Mouse (Mus musculus) erythroblast, adult 5-6 weeks (primary cell): ENCODE measurements around the gene Gab1. TPM values are rescaled to one million over a fixed set of nuclear protein-coding genes. Genes with fewer than 3 reads are reported as not detected.

Experiments
- ATAC-seq: replicated peaks from 2 replicates; pipeline ENCODE4 v1.8.0; 2016; ENCODE audit warnings: moderate number of reproducible peaks, mild to moderate bottlenecking, moderate TSS enrichment, inconsistent platforms; ENCODE audit not compliant: poor library complexity, low FRiP score, severe bottlenecking
- total RNA-seq, 2 experiments: library from RNA; stranded (forward) in 1 of 2; stranded (reverse) in 1 of 2; fragments of 150-400 nt in 1 of 2; fragments of 200-764, 138-1000 nt in 1 of 2; gene quantifications; 2 replicates each; pipeline versions ENCODE4 v1.2.3 to v1.2.4; 2015 to 2017; ENCODE audit warnings: low replicate concordance in 2 of 2

Gene Gab1
- total RNA-seq (2015; ENCODE audit: low replicate concordance) (4.4 and 7.5 TPM in 2 replicates), total RNA-seq (2017; ENCODE audit: low replicate concordance) (2.0 and 2.5 TPM in 2 replicates)

DNA sequence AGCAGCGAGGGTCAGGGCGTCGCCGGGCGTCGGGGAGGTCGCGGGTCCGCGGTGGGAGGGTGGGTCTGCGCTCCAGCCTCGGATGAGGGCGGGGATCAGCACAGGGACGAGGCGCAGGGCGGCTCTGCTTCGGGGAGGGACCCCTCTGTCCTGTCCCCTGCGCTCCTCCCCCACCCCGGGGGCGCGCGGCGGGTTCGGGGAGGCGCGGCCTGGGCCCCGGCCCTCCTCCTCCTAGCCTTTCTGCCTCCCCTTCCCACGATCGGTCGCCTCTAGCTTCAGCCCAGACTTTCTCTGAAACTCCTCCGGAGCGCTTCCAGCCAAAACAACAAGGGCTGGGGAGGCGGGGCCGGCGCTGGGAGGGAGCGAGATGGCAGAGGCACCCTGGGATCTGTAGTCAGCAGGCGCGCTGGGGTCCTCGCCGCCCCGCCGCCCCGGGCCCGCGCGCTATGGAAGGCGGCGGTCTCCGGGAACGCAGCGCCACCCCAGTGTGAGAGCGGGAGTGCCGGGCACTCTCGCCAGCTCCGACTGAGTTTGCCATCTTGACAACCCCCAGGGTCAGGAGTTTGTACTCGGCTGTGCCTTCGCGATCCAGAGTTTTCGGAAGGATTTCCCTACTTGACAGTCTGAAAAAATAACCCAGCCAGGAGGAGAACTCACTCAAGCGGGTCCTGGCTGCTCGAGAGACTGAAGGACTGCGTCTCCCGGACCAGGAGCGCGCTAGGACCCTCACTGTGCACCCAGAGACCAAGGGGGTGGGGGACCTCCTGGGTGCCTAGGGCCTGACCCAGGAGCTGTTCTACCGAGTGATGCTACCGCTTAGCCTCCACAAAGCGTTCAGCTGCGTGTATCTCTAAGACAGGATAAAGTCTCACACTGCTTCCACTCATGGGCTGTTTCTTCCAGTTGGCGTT, at the start of gene Gab1:
Gene Gab1, minus strand, starts transcription at position 324 of the 911 bp plus-strand sequence.
- ATAC-seq = no peak

DNA sequence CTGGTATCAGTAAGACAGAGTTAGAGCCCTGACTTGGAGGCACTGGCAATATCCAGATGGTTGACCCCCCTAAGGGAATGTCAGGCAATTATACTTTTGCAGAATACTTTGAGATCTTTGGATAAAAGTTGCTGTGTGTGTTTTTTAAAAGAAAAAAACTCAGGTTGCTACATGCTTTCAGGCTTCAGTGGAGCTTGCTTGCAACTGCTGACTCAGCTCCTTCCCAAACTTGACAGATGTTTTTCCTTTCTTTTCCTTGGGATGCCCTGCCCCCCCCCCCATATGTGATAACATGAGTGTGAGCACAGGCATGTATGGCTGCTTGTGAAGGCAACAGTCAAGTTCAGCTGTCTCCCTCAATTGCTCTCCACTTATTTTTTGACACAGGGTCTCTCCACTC, 48.5 kb upstream of the Gab1 start:
- no peak for ATAC-seq

DNA sequence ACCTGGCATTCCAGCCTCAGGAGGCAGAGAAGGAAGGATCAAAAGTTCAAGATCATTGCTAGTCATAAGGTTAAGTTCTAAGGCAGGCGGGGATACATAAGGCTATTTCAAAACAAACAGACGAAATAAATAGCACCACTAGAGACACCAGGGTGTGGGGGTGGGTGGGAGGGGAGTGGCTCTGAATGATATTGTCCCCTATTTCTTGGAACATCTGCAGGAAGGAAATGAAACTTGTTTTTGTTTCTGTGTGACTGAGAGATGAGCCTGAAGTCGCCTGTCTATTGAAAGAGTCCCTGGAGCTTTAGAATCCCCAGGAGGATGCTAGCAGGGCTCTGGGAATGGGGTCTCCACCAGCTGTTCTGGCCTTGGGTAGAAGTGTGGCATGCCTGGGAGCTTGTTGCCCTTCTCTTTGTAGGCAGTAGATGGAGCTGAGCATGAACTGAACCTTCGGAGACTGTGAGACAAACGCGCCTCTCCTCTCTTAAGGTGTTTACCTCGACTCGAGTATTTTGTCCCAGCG, 43.5 kb upstream of the Gab1 start:
- no peak for ATAC-seq

DNA sequence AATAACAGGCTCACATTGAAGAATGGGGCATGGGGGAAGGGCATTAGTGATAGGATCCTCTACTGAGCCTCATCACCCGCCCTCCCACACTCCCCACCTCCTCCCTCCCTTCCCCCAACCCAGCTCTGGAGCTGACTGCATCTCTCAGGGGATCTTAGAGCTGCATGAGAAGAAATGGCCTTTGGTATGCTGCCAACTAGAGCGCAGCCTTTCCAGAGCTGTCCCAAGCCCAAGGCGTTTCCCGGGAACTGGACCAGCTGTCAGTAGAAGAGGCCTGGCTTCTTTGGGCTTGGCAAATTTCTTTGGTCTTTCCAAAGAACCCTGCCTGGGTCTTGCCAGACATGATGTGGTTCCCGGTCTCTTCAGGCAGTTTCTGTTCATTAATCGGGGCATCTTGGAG, 42.3 kb upstream of the Gab1 start:
- ATAC-seq = no peak

DNA sequence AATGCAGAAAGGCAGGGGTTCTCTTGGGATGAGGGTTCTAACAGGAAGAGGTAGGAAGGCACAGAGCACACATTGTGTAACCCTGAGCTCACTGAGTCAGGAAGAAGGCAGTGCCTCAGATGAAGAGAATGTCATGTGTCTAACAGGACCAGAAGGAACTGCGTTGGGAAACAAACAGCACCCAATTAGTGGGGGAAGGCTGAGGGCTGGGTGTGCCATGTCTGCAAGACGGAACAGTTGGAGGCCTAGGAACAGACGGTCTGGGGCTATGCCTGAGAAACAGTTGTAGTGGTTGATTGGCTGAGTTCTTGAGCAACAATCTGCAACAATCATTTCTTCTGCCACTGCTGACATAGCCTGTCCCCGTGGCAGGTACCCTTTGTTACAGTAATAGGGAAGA, 38.8 kb upstream of the Gab1 start:
- no peak for ATAC-seq

DNA sequence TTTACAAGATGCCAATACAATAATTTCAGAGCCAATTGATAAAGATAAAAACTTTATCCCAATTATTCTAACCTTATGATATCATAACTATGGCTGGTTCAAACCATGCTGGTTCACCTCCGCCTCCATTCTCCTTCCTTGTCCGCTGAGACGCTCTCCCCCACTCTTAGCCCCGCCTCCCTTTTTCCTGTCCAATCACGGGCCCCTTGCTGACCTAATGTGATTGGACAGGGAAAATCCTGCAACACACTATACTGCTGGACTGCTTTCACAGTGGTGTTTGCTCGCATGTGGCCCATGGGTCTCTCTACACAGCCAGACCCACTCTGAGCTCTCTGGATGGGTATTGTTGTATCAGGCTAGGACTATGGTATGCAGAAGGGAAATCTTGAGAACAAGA, 38.2 kb upstream of the Gab1 start:
- ATAC-seq = no peak

DNA sequence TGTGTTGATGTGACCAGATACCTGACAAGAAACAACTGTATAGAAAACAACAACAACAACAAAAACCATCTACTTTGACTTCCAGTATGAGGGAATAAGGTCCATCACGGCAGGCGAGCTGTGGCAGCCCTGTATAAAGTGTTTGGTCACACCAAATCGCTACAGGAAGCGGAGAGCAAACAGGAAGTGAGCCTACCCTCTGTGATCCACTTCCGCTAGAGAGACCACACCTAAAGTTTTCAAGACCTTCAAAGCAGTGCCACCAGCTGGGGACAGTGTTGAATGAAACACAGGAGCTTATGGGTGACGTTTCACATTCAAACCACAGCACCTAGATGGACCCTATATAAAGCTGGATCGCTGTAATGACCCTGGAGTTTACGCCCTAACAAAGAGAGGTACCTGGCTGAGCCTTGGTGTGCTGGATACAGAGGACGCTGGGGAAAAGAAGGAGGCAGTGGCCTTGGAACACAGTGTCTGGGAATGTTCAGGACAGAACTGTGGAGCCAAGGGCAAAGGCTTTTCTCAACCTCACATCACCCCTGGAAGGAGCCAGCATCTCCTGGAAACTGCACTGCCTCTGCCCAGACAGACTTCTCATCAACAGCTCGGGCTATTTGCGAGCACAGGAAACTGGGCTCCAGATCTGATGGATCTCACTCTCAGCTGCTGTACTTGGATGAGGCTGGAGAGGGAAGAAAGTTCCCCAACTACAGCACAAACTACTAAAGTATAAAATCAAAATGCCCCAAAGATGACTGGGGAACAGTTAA, 36.3 kb upstream of the Gab1 start:
- no peak for ATAC-seq

DNA sequence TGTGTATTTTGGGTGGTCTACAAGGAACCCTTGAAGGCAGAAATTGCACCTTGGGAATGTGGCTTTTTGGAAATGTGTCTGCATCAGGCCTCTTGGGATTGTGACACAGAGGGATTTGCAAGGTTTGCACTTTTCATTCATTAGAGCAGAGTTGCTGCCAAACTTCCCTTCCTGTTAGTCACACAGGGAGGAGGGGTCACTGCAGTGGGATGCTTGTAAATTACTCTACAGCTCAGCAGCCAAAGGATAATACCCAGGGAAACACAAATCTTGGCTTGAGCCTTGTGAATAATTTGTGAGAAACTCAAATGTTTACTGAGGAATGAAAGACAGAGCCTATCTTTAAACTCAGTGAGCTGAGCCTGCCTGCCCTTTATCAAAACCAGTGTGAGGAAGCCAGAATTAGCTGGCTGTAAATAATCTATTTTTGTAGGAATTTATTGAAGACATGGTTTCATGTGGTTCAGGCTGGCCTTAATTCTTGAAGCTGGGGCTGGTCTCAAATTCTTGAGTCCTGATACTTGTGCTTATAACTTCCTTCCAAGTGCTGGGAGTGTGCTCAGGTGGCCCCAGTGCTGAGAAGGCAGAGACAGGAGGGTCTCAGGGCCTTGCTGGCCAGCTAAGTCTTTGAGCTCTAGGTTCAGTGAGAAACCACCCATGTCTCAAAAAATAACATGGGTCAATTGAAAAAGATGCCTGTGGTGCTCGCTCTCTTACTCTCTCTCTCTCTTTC, 32.9 kb upstream of the Gab1 start:
- no peak for ATAC-seq

DNA sequence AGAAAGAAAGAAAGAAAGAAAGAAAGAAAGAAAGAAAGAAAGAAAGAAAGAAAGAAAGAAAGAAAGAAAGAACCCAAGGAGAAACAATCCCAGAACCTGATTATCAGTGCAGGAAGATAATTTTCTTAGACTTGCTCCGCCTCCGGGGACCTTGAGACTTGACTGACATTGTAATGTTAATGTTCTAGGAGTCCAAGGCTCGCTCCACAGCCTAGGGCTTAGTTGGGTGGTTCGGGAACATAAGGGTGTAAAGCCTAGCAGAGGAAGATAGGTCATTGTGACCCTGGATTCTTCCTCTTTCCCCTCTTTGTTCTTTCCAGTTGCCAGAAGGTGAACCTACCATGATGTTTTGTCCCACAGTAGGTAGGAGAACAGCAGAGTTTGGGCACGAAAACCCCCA, 31.1 kb upstream of the Gab1 start:
- no peak for ATAC-seq

DNA sequence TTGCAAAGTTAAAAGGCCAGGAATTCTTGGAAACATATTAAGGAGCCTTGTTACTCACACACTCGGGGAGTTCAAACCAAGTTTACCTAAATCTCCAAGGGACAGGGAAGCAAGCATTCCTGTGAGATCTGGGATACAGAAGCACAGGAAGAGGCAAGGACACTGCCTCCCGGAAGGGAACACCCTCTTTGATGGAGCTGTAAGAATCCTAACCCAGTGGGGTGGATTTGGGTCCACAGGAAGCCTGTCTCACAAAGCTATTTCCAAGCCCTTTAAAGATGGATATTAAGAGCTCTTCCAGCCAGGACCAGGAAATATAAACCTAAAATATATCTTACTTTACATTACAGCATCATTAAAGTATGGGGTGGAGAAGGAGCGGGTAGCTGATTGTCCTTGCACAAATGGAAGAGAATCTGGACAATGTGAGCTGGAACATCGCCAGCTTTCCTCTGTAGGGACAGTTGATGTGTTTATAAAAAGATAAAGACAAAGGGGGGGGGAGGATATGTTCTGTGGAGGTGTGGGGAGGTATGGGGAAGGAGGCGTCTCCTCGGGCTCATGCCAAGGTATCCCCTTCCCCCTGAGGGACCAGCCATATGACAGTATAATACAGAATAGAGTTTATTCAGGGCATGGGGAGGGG, 28.1 kb upstream of the Gab1 start:
- no peak for ATAC-seq

DNA sequence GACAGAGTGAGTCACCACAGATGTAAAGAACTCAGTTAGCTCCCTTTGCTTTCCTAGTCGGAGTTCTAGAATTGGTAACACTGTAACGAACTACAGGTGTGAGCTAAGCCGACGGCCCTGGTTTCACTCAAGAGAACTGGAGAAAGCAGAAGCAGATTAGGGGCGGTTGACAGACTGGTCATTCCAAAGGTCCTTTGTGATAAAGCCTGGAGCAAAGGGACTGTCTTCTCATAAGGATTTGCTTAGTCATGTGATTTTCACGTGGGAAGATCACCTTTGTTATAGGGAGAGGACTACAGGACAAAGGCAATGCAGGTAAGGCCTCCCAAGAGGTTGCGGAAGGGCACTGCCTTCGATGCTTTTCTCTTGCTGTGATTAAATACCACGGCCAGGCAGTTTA, 22.0 kb upstream of the Gab1 start:
- ATAC-seq = no peak

DNA sequence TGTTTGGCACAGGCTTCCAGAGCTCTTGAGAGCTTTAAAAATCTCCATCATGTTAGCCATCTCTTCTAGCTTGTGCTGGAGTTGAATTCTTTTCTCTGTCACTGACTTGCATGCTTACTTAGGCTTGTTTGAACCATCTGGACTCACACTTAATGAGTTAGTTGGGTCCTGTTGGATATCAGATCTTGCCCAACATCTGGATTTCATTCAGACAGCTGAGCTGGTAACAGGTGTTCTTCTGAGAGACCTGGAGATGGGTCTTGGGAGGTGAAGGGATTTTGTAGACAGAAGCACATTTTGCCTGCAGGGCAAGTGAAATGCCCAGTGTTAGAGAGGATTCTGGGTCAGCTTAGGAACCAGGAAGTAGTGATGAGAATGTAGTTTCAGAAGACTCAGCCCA, 19.0 kb upstream of the Gab1 start:
- no peak for ATAC-seq

DNA sequence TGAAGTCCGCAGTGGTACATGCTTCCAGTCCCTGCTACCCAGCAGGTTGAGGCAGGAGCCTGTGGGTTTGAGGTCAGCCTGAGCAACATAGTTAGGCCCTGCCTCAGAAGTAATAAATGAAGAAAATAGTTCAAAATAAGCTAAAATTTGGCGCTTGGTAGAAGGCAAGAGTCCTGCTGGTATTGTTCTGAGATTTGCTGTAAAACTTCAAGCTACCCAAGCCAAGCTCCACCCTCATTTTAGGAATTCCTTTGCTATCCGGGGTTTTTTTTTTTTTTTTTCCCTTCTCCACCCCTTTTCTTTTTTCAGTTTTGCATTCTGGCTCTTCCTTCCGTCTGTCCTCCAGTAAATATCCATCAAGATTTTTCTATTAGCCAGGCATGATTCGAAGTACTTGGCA, 15.7 kb upstream of the Gab1 start:
- ATAC-seq = no peak

DNA sequence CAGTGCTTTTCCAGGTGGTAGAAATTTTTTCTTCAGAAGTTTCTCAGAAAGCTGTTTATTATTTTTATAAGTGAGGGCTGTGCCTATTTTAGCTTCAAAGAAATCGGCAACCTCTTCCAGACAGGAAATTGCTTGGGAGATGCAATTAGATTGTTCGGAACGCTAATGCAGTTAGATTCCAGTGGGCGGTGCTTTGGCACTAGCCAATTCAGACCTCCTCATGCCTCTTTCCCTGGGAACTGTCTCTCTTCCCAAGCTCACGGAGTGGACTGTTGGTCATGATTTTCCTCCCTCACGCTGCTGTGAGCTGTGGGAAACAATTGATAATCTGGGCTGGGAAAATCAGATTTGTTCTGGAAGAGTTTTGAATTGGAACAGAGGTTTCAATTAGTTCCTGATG, 15.1 kb upstream of the Gab1 start:
- no peak for ATAC-seq

DNA sequence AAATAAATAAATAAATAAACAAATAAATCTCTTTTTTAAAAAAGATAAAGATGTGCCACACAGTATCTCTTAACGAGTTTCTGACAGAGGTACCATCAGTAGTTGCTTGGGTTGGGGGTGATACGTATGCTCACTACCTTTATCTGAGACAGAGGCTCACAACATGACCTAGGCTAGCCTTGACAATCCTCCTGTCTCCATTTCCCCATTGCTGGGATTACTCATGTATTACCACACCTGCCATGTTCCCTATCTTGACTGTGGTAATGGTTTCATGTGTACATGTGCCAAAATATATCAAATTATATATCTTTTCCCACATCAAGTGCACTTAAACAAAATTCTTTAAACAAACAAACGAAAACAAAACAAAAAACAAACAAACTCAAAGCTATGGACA, 14.2 kb upstream of the Gab1 start:
- ATAC-seq = no peak

DNA sequence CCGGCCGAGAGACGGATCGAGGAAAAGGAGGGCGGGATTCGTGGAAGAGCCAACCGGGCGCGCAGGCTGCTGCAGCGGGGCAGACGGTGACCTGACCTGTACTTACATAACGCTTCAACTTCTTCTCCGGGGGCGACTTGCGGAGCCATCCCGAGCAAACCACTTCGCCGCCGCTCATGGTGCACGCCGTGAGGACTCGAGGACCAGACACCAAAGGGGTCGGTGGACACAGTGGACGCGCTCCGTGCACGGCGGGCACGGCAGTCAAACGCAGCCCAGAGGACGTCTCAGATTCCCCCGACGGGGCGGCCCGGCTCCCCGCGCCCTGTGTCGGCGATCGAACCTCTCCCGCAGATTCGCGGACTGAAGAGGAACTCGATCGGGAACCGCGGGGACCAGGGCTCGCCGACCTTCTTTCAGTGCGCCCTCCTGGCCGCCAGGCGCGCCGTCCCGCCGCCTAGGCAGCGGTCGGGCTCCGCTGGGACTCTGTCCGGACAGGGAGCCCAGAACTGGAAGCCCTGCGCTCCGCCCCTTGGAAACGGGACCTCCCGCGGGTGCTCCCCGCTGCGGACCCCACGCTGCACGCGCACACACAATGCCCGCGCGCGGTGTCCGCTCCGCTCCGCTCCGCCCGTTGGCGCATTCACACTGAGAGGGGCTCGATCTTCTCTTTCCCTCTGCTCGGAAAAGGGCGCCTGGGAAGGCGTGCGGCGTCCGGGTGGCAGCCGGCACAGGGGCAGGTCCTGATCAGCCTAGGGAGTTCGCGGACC, 708 bp downstream of the Gab1 start:
- ATAC-seq = no peak

DNA sequence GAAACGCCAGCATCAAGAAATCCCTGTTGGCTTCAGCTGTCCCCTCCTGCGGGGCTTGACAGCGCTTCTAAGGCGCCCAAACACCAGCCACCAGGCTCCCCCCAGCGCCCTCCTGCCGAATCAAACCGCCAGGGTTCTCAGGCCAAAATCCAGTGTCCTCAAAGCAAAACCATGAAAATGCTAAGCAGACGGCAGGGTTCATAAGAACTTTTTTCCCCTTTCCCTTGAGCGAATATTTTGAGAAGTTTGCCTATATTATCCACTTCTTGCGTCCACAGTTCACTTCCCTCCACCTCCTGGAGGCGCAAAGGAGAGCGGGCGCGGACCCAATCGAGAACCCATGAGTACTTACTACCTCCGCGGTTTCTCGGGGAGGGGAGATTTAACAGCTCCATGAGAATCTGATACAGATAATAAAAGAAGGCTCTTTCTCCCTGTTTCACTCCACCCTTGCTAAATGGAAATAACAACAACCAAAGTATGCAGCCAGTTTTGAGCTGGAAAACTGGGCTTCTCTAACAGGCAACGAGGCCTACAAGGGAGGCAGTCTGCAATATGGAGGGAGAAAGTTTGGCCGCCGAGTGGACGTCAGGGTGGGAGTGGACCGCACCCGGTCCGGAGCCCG, 1.4 kb downstream of the Gab1 start:
- no peak for ATAC-seq

DNA sequence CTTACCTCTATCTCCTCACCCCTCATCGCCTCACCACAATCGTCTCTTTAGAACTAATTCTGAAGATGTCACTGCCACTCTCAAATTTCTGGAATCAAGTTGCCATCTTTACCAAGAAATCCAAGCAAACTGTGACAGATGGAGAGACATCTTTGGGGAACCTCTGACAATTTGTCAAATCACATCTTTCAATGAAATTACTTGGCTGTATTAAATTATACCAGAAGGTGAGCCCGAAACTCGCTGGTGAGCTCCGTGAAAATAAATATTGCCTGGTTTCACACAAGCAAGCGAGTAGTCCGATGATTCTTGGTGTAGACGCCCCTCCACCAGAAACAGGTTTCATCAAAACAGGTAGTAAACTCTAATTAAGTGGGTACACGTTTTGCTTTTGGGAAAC, 2.2 kb downstream of the Gab1 start:
- no peak for ATAC-seq

DNA sequence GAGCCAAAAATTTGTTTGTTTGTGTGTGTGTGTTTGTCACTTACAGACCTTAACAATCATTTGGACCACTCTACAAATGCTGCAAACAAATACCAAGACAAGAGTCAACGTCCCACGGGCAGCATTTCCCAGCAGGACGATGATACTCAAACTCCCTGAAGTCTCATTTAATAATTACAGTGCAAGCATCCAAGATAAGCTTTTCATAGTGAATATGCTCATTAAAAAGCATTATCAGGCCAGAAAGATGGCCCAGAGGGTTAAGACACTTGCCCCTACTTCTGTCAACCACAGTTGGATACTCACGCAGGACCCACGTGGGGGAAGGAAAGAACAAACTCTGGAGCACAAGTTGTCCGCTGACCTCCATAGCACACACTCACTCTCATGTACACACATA, 4.8 kb downstream of the Gab1 start:
- ATAC-seq = no peak
